Mouse (Mus musculus) cerebellum, adult 11-12 months (tissue): Measurements from ENCODE around the gene 1700010B08Rik.
"Not testable (repeated sequence)": the region's sequence is repeated elsewhere in the genome, so short reads cannot be mapped to it uniquely, and the experiment has no call there.

Experiments used
- DNase-seq: peaks from one replicate; pipeline ENCODE4 v3.0.0; 2022

1700010B08Rik gene

GRCm38 (mm10) chr2:173719115-173719514, at the start of gene 1700010B08Rik:
Gene 1700010B08Rik (plus strand): TSS chr2:173719415.
- DNase-seq, result not testable (repeated sequence)

GRCm38 (mm10) chr2:173672328-173672896, 46.8 kb upstream of the 1700010B08Rik start:
- DNase-seq, result no peak

GRCm38 (mm10) chr2:173673469-173673868, 45.7 kb upstream of the 1700010B08Rik start:
- DNase-seq, result no peak

GRCm38 (mm10) chr2:173678593-173678992, 40.6 kb upstream of the 1700010B08Rik start:
- no peak for DNase-seq

GRCm38 (mm10) chr2:173679217-173679616, 40.0 kb upstream of the 1700010B08Rik start:
- DNase-seq, result no peak

GRCm38 (mm10) chr2:173680153-173680552, 39.1 kb upstream of the 1700010B08Rik start:
- no peak for DNase-seq

GRCm38 (mm10) chr2:173682773-173683172, 36.4 kb upstream of the 1700010B08Rik start:
- no peak for DNase-seq

- DNase-seq, result no peak
Observed at GRCm38 (mm10) chr2:173685781-173686361, 33.3 kb upstream of the 1700010B08Rik start.

GRCm38 (mm10) chr2:173687363-173687762, 31.9 kb upstream of the 1700010B08Rik start:
- DNase-seq, result no peak

- DNase-seq, result no peak
Observed at GRCm38 (mm10) chr2:173689835-173690234, 29.4 kb upstream of the 1700010B08Rik start.

- no peak for DNase-seq
Observed at GRCm38 (mm10) chr2:173691748-173692147, 27.5 kb upstream of the 1700010B08Rik start.

GRCm38 (mm10) chr2:173692693-173693092, 26.5 kb upstream of the 1700010B08Rik start:
- DNase-seq, result no peak

GRCm38 (mm10) chr2:173698850-173699249, 20.4 kb upstream of the 1700010B08Rik start:
- DNase-seq, result no peak

GRCm38 (mm10) chr2:173702096-173702866, 16.9 kb upstream of the 1700010B08Rik start:
- no peak for DNase-seq

- no peak for DNase-seq
Observed at GRCm38 (mm10) chr2:173702867-173703237, 16.4 kb upstream of the 1700010B08Rik start.

GRCm38 (mm10) chr2:173705827-173706551, 13.2 kb upstream of the 1700010B08Rik start:
- no peak for DNase-seq

- DNase-seq, result not testable (repeated sequence)
Observed at GRCm38 (mm10) chr2:173707626-173708025, 11.6 kb upstream of the 1700010B08Rik start.

GRCm38 (mm10) chr2:173710193-173710592, 9.0 kb upstream of the 1700010B08Rik start:
- DNase-seq, result no peak

GRCm38 (mm10) chr2:173712656-173713055, 6.6 kb upstream of the 1700010B08Rik start:
- no peak for DNase-seq

- DNase-seq, result no peak
Observed at GRCm38 (mm10) chr2:173713241-173713640, 6.0 kb upstream of the 1700010B08Rik start.

- no peak for DNase-seq
Observed at GRCm38 (mm10) chr2:173714620-173715218, 4.5 kb upstream of the 1700010B08Rik start.

GRCm38 (mm10) chr2:173716966-173717365, 2.2 kb upstream of the 1700010B08Rik start:
- DNase-seq, result no peak
